Mouse (Mus musculus): ENCODE results near the gene BC049352. TPM values are rescaled to one million over a fixed set of nuclear protein-coding genes. Genes with fewer than 3 reads are reported as not detected.

Gene BC049352
- polyA plus RNA-seq (2014; fragmentation: Nextera tagmentation; extraction: Ambion mirVana), result not detected in 2 replicates

GRCm38 (mm10) chr9:45181770-45182169 lies at the start of gene BC049352:
TSS of gene BC049352 (plus strand) at chr9:45182007.
- H3K27me3 ChIP-seq (ENCODE audit: control insufficient read depth, insufficient read depth, low read length), result no peaks in the 10 kb centered on the region
- no peak within 1 kb of the TSS for H3K4me2 ChIP-seq (ENCODE audit: low read depth, low read length)
- ATAC-seq (replicated peaks; ENCODE audit: insufficient number of reproducible peaks, low FRiP score, low TSS enrichment, low read depth) (no peak), DNase-seq (ENCODE audit: low spot score) (no peak)
- no peaks in the 10 kb centered on the region for H3K4me1 ChIP-seq (ENCODE audit: control insufficient read depth, insufficient read depth, low read length)
- no peaks in the 10 kb centered on the region for H3K36me3 ChIP-seq (replicated peaks; ENCODE audit: control insufficient read depth, insufficient read depth, low read depth, low read length)
- WGBS, result 21% methylated on average over 2 of the region's 2 CpGs
- no peak within 1 kb of the TSS for H3K27ac ChIP-seq (replicated peaks; ENCODE audit: low read depth, low read length)
- H3K9ac ChIP-seq (replicated peaks; ENCODE audit: low read length), result no peak within 1 kb of the TSS
- H3K4me3 ChIP-seq (ENCODE audit: low read depth, low read length), result no peak within 1 kb of the TSS
- no peaks in the 10 kb centered on the region for H3K9me3 ChIP-seq (replicated peaks; ENCODE audit: control insufficient read depth, low read length)

GRCm38 (mm10) chr9:45133484-45134310 lies 48.1 kb upstream of the BC049352 start:
- H3K4me1 ChIP-seq (ENCODE audit: control insufficient read depth, insufficient read depth, low read length), result peaks cover 3% of the 10 kb centered on the region; the same call in 1 of the 2 replicates
- no peak overlapping the region for H3K9ac ChIP-seq (replicated peaks; ENCODE audit: low read length)
- ATAC-seq (replicated peaks; ENCODE audit: insufficient number of reproducible peaks, low FRiP score, low TSS enrichment, low read depth), result no peak
- 23% methylated on average over 5 of the region's 5 CpGs for WGBS
- H3K36me3 ChIP-seq (replicated peaks; ENCODE audit: control insufficient read depth, insufficient read depth, low read depth, low read length), result no peaks in the 10 kb centered on the region
- H3K27ac ChIP-seq (replicated peaks; ENCODE audit: low read depth, low read length), result no peak overlapping the region
- no peaks in the 10 kb centered on the region for H3K9me3 ChIP-seq (replicated peaks; ENCODE audit: control insufficient read depth, low read length)
- no peak overlapping the region for H3K4me2 ChIP-seq (ENCODE audit: low read depth, low read length)
- H3K4me3 ChIP-seq (ENCODE audit: low read depth, low read length), result no peak overlapping the region
- DNase-seq (ENCODE audit: low spot score), result peak; percentile 61
- peaks cover 13% of the 10 kb centered on the region for H3K27me3 ChIP-seq (ENCODE audit: control insufficient read depth, insufficient read depth, low read length)

GRCm38 (mm10) chr9:45136442-45137169 lies 45.2 kb upstream of the BC049352 start:
- peak; percentile 9 for DNase-seq (ENCODE audit: low spot score)
- Histone ChIP-seq H3K27me3 (ENCODE audit: control insufficient read depth, insufficient read depth, low read length) (peaks cover 34% of the 10 kb centered on the region), H3K9me3 (replicated peaks; ENCODE audit: control insufficient read depth, low read length) (no peaks in the 10 kb centered on the region), H3K4me2 (ENCODE audit: low read depth, low read length) (no peak overlapping the region), H3K9ac (replicated peaks; ENCODE audit: low read length) (no peak overlapping the region), H3K27ac (replicated peaks; ENCODE audit: low read depth, low read length) (no peak overlapping the region), H3K4me3 (ENCODE audit: low read depth, low read length) (no peak overlapping the region), H3K36me3 (replicated peaks; ENCODE audit: control insufficient read depth, insufficient read depth, low read depth, low read length) (no peaks in the 10 kb centered on the region), H3K4me1 (ENCODE audit: control insufficient read depth, insufficient read depth, low read length) (peaks cover 6% of the 10 kb centered on the region)
- 2% methylated on average over 7 of the region's 7 CpGs for WGBS
- no peak for ATAC-seq (replicated peaks; ENCODE audit: insufficient number of reproducible peaks, low FRiP score, low TSS enrichment, low read depth)

- H3K4me1 ChIP-seq (ENCODE audit: control insufficient read depth, insufficient read depth, low read length), result peaks cover 6% of the 10 kb centered on the region
- DNase-seq (ENCODE audit: low spot score) (peak; percentile 64), ATAC-seq (replicated peaks; ENCODE audit: insufficient number of reproducible peaks, low FRiP score, low TSS enrichment, low read depth) (0 out of 2 replicates have a peak, but pooled peaks have one; percentile 31)
- peak within 1 kb of the TSS; percentile 49 for H3K4me3 ChIP-seq (ENCODE audit: low read depth, low read length)
- under 1% methylated on average over 74 of the region's 76 CpGs for WGBS
- H3K27ac ChIP-seq (replicated peaks; ENCODE audit: low read depth, low read length), result no peak within 1 kb of the TSS
- peak within 1 kb of the TSS; percentile 44 for H3K9ac ChIP-seq (replicated peaks; ENCODE audit: low read length)
- no peaks in the 10 kb centered on the region for H3K36me3 ChIP-seq (replicated peaks; ENCODE audit: control insufficient read depth, insufficient read depth, low read depth, low read length)
- H3K4me2 ChIP-seq (ENCODE audit: low read depth, low read length), result peak within 1 kb of the TSS; percentile 97
- H3K9me3 ChIP-seq (replicated peaks; ENCODE audit: control insufficient read depth, low read length), result no peaks in the 10 kb centered on the region
- peaks cover 39% of the 10 kb centered on the region for H3K27me3 ChIP-seq (ENCODE audit: control insufficient read depth, insufficient read depth, low read length)
These were observed 43.4 kb upstream of the BC049352 start, which contains the start of gene Scn4b for GRCm38 (mm10) chr9:45138191-45139032. TSS of gene Scn4b (plus strand) at chr9:45138395.

GRCm38 (mm10) chr9:45139082-45139481 lies 42.7 kb upstream of the BC049352 start:
- Histone ChIP-seq H3K4me1 (ENCODE audit: control insufficient read depth, insufficient read depth, low read length) (peaks cover 6% of the 10 kb centered on the region), H3K9me3 (replicated peaks; ENCODE audit: control insufficient read depth, low read length) (no peaks in the 10 kb centered on the region), H3K36me3 (replicated peaks; ENCODE audit: control insufficient read depth, insufficient read depth, low read depth, low read length) (no peaks in the 10 kb centered on the region), H3K4me2 (ENCODE audit: low read depth, low read length) (peak overlapping the region; percentile 97), H3K27ac (replicated peaks; ENCODE audit: low read depth, low read length) (no peak overlapping the region), H3K4me3 (ENCODE audit: low read depth, low read length) (peak overlapping the region; percentile 49), H3K9ac (replicated peaks; ENCODE audit: low read length) (no peak overlapping the region), H3K27me3 (ENCODE audit: control insufficient read depth, insufficient read depth, low read length) (peaks cover 44% of the 10 kb centered on the region)
- DNase-seq (ENCODE audit: low spot score) (no peak), ATAC-seq (replicated peaks; ENCODE audit: insufficient number of reproducible peaks, low FRiP score, low TSS enrichment, low read depth) (no peak)
- WGBS, result 5% methylated on average over 7 of the region's 7 CpGs

GRCm38 (mm10) chr9:45140945-45141344 lies 40.9 kb upstream of the BC049352 start:
- no peak overlapping the region for H3K4me2 ChIP-seq (ENCODE audit: low read depth, low read length)
- H3K36me3 ChIP-seq (replicated peaks; ENCODE audit: control insufficient read depth, insufficient read depth, low read depth, low read length), result no peaks in the 10 kb centered on the region
- H3K27me3 ChIP-seq (ENCODE audit: control insufficient read depth, insufficient read depth, low read length), result peaks cover 54% of the 10 kb centered on the region
- H3K4me3 ChIP-seq (ENCODE audit: low read depth, low read length), result no peak overlapping the region
- 34% methylated on average over 7 of the region's 7 CpGs for WGBS
- no peak overlapping the region for H3K9ac ChIP-seq (replicated peaks; ENCODE audit: low read length)
- ATAC-seq (replicated peaks; ENCODE audit: insufficient number of reproducible peaks, low FRiP score, low TSS enrichment, low read depth), result no peak
- DNase-seq (ENCODE audit: low spot score), result no peak
- no peak overlapping the region for H3K27ac ChIP-seq (replicated peaks; ENCODE audit: low read depth, low read length)
- H3K4me1 ChIP-seq (ENCODE audit: control insufficient read depth, insufficient read depth, low read length), result peaks cover 8% of the 10 kb centered on the region
- H3K9me3 ChIP-seq (replicated peaks; ENCODE audit: control insufficient read depth, low read length), result no peaks in the 10 kb centered on the region

GRCm38 (mm10) chr9:45142686-45143085 lies 39.1 kb upstream of the BC049352 start:
- Histone ChIP-seq H3K4me1 (ENCODE audit: control insufficient read depth, insufficient read depth, low read length) (peaks cover 9% of the 10 kb centered on the region; the same call in 1 of the 2 replicates), H3K9me3 (replicated peaks; ENCODE audit: control insufficient read depth, low read length) (no peaks in the 10 kb centered on the region), H3K36me3 (replicated peaks; ENCODE audit: control insufficient read depth, insufficient read depth, low read depth, low read length) (no peaks in the 10 kb centered on the region), H3K27ac (replicated peaks; ENCODE audit: low read depth, low read length) (no peak overlapping the region), H3K27me3 (ENCODE audit: control insufficient read depth, insufficient read depth, low read length) (peaks cover 53% of the 10 kb centered on the region), H3K4me2 (ENCODE audit: low read depth, low read length) (no peak overlapping the region), H3K4me3 (ENCODE audit: low read depth, low read length) (no peak overlapping the region), H3K9ac (replicated peaks; ENCODE audit: low read length) (no peak overlapping the region)
- 61% methylated on average over 3 of the region's 3 CpGs for WGBS
- ATAC-seq (replicated peaks; ENCODE audit: insufficient number of reproducible peaks, low FRiP score, low TSS enrichment, low read depth) (no peak), DNase-seq (ENCODE audit: low spot score) (no peak)
